Mouse (Mus musculus) left cerebral cortex, adult 8-10 months (tissue): Measurements from ENCODE around the gene Galntl6. TPM values are rescaled to one million over a fixed set of nuclear protein-coding genes. Genes with fewer than 3 reads are reported as not detected.
A peak's percentile ranks its signal among the peaks of the same experiment; 100 is the strongest.
"Not testable (repeated sequence)": the region's sequence is repeated elsewhere in the genome, so short reads cannot be mapped to it uniquely, and the experiment has no call there.

Experiments
- DNase-seq, 2 experiments: peaks; one replicate each; pipeline ENCODE4 v3.0.0; 2022; ENCODE audit warnings: low spot score in 2 of 2
- total RNA-seq, 4 experiments: library from RNA; stranded (reverse); gene quantifications; 2 replicates each; pipeline ENCODE4 v1.2.4; 2022

The Galntl6 gene
- total RNA-seq, 4 experiments from 2014 or later: 26.4 to 36.6 (median 28.9) TPM

GRCm38 (mm10) chr8:57776723-57777122 is 1135.7 kb downstream of the Galntl6 start:
- no peak for DNase-seq

- DNase-seq: peak in 1 of 2 experiments; percentile 55
Observed at GRCm38 (mm10) chr8:57772732-57773265, 1139.6 kb downstream of the Galntl6 start.

GRCm38 (mm10) chr8:57767541-57767940 is 1144.9 kb downstream of the Galntl6 start:
- no peak for DNase-seq

GRCm38 (mm10) chr8:57766471-57767065 is 1145.9 kb downstream of the Galntl6 start:
- DNase-seq: no peak

- DNase-seq: no peak
Observed at GRCm38 (mm10) chr8:57765726-57766351, 1146.6 kb downstream of the Galntl6 start.

- no peak for DNase-seq
Observed at GRCm38 (mm10) chr8:57765192-57765591, 1147.2 kb downstream of the Galntl6 start.

GRCm38 (mm10) chr8:57762622-57763021 is 1149.8 kb downstream of the Galntl6 start:
- DNase-seq: not testable (repeated sequence)

GRCm38 (mm10) chr8:57760921-57761320 is 1151.5 kb downstream of the Galntl6 start:
- DNase-seq: no peak

GRCm38 (mm10) chr8:57758857-57759256 is 1153.6 kb downstream of the Galntl6 start:
- DNase-seq: no peak

GRCm38 (mm10) chr8:57757476-57757875 is 1155.0 kb downstream of the Galntl6 start:
- no peak for DNase-seq

GRCm38 (mm10) chr8:57754066-57754465 is 1158.4 kb downstream of the Galntl6 start:
- no peak for DNase-seq

- no peak for DNase-seq
Observed at GRCm38 (mm10) chr8:57743636-57744035, 1168.8 kb downstream of the Galntl6 start.

- no peak for DNase-seq
Observed at GRCm38 (mm10) chr8:57741983-57742382, 1170.5 kb downstream of the Galntl6 start.

GRCm38 (mm10) chr8:57741309-57741708 is 1171.1 kb downstream of the Galntl6 start:
- DNase-seq: no peak

- no peak for DNase-seq
Observed at GRCm38 (mm10) chr8:57737281-57737680, 1175.2 kb downstream of the Galntl6 start.

- DNase-seq: no peak
Observed at GRCm38 (mm10) chr8:57732795-57733194, 1179.6 kb downstream of the Galntl6 start.

GRCm38 (mm10) chr8:57731666-57732065 is 1180.8 kb downstream of the Galntl6 start:
- no peak for DNase-seq

- no peak for DNase-seq
Observed at GRCm38 (mm10) chr8:57728276-57728675, 1184.2 kb downstream of the Galntl6 start.

- no peak for DNase-seq
Observed at GRCm38 (mm10) chr8:57724843-57725627, 1187.4 kb downstream of the Galntl6 start.
